Mouse (Mus musculus): ENCODE data around the gene Bpgm.

Gene Bpgm

DNA sequence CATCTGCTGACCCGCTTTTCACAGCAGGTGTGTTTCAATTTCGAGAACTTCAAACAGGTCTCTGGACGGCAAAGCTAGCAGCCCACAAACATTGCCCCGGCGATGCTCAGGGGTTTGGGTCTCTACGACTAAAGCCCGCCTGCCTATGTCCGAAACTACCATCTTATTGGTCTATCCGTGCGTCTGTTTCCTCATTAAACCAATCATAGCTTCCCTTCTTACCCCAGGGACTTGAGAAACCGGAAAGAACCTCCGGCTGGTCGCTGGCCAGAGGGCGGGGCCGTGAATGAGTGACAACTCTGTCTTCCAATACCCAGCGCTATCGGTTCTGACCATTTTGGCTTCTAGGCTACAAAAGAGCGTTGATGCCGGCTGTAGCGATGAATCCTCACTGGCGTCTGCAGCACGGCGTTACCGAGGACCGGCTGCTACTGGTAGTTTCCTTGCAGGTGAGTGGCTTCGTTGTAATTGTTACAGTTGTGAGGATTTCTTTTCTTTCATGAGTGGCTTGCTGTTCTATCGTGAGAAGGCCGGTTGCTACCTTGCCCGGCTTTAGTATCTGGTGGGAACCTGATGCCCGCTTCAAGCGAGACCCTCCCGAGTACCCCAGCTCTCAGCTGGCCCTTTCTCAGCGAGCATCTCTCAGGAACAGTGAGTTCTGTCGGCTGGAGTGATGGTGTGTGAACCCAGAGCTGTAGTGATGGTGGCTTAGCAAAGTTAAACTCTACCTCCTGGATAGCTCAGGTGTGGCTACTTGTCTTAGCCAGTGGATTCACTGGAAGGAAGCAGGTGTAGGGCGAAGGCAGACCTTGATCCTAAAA lies at the start of gene Bpgm:
Gene Bpgm (plus strand): TSS at position 234 of the 821 bp plus-strand sequence.
- ChIA-PET CTCF (interaction anchor here in 3 of 4 experiments (0.6 to 2.2 kb wide), 9 partner anchors 19 to 446 kb away, joined by 3 to 9 read pairs (median 5); partner anchors contain the start of gene Cyren (in 1 of the 3)), POLR2A (interaction anchor here (0.5 to 3.1 kb wide), 58 partner anchors 9 to 512 kb away, joined by 3 to 13 read pairs (median 3); partner anchors contain the start of genes Agbl3 (in 2 of the 4), Akr1b8 (in 1 of the 4), Slc23a4 (in 1 of the 4) and Tmem140 (in 1 of the 4))

DNA sequence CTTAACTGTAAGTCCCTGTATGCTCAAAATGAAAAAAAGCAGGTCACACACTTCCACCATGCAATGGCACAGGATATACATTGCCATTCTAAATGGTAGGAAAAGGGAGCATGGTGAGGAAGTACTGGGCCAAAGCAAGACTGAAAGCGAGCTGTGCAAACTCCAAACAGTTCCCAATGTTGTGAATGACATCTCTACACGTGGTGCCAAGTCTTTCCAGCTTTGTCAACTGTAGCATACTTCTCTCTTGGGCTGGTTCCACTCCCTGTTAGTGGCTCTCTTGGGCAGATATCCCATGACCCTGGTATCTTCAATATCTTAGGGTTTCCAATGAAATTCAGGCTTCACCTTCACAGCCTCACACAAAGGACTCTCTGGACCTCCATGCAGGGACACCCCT lies 37.0 kb upstream of the Bpgm start:
- ChIA-PET CTCF (interaction anchor here in 1 of 4 experiments (0.6 kb wide), 1 partner anchor 145 kb away, joined by 3 read pairs; no protein-coding TSS in a partner anchor), POLR2A (no interaction called here)

DNA sequence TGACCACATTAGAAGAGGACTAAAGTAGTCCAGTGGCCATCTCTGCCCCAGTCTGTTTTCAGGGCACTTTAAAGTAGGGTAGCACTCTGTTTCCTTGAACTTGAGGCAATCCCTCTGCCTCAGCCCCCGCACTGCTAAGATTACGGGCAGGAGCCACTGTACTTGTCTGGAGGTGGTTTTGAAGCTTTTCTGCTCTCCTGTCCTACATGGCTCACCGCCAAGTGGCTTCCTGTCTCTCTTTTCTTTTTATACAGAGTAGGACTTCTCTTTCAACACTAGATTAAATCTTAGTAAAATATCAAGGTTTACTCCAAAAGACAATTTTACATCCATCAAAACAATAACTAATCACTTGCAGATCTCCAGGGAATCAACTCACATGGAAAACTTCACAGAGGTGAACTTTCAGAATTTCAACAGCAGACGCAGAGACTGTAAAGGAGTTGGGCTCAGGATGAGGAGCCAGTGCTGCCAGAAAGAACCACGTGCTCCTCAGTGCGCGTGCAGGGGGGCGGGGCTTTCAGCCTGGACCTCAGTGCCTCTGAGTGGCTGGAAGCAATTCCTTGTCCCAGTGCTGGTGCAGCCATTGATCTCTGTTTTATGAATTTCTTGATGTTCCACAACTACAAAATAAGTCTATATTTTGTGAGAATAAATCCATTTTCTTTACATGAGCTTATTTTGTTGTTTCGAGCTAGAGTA lies 34.3 kb upstream of the Bpgm start:
- ChIA-PET POLR2A (interaction anchor here in 2 of 4 experiments (0.6 to 0.9 kb wide), 2 partner anchors 27 to 56 kb away, joined by 3 to 6 read pairs; no protein-coding TSS in a partner anchor), CTCF (interaction anchor here in 1 of 4 experiments (0.7 kb wide), 1 partner anchor 88 kb away, joined by 3 read pairs; no protein-coding TSS in a partner anchor)

DNA sequence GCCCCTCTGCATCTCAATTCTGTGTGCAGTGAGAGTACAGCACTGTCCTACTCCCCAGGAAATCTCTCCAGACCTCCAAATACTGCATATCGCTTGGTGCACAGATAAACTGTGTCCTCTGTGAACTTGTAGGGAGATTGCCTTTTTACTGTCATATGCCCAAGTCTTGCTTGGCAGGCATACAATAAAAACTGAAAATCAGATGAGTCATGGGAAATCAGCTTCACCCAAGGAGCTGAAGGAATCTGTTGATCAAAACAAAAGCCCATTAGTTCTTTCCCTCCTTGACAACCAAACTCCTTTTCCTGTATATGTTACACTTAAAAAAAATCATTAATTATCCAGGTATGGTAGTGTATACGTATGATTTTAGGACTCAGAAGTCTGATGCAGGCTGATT lies 32.2 kb upstream of the Bpgm start:
- ChIA-PET CTCF (no interaction called here), POLR2A (no interaction called here)

DNA sequence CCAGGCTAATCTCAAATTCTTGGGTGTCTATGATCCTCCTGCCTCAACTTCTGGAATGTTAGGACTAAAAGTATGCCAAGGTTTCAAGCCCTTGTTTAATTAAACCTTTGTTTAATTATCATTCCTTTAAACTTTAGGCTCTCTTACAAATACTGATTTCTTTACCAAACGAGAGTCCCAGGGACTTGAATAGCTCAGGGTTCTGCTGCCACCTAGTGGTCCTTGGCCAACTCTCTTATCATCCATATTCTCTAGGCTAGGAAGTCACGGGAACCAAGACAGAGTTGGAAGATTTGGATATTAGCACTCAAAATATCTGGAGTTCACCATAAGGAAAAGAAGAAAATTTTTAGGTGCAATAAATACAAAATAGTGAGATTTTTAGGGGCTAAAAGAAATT lies 28.0 kb upstream of the Bpgm start:
- ChIA-PET CTCF (interaction anchor here in 3 of 4 experiments (0.5 to 2.1 kb wide), 9 partner anchors 18 to 1910 kb away, joined by 3 to 12 read pairs (median 4); no protein-coding TSS in a partner anchor), POLR2A (interaction anchor here in 1 of 4 experiments (0.6 to 0.7 kb wide), 2 partner anchors 50 to 234 kb away, joined by 7 to 8 read pairs; no protein-coding TSS in a partner anchor)

DNA sequence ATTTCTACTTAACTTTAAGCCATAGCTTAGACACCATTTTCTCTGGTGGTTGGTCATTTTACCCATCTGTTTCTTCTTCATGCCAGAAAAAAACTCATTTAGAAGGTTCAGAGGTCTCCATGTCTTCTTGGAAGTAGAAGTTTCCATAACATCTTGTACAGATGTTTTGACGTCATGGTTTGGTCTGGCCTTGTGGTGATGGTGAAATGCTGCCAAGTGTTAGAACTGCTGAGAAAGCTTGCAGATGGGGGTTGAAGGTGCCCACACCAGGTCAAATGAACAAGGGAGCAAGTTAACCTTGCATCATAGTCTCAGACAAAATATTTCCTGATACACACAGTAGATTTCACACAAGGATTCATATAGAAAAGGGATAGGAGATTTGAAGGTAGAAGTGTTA lies 27.3 kb upstream of the Bpgm start:
- CTCF ChIA-PET, result interaction anchor here in 1 of 4 experiments (2.1 kb wide), 1 partner anchor 156 kb away, joined by 12 read pairs; no protein-coding TSS in a partner anchor

DNA sequence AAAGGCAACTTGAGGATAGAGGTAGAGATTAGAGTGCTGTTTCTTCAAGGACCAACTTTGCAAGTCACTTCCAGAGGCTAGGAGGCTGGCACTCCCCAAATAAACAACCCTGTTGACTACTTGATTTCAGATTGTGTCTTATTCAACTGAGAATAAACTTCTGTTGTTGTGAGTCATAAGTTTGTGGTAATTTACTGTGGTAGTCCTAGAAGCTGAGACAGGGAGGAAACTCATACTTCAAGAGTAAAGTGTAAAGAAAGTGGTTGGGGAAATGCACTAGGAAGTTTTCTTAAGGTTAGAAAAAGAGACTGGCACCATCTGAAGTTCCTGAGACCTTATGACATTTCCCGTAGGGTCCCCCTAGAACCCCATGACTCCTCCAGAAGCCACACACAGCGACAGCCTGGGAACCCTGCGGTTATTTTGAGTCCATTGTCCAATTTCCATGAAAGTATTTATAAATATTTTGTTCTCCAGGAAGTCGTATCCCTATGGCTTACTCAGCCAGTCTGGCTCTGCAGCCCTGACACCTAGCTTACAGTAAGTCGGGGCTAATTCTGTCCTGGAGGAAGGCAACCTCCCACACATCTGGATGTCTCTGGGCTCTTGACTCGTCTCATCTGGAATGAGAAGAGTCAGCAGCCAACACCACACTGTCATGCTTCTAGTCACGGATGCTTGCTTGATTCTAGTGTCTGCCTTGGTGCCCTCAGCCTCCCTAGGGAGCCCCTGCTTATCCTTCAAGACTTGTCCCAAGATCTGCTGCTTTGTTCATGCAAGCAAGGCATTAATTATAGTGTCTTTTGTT lies 22.8 kb upstream of the Bpgm start:
- ChIA-PET CTCF (interaction anchor here in 2 of 4 experiments (0.7 to 1.3 kb wide), 2 partner anchors 307 to 368 kb away, joined by 3 to 4 read pairs; no protein-coding TSS in a partner anchor), POLR2A (no interaction called here)

More for the DNA sequence above, 27.3 kb upstream of the Bpgm start:
- POLR2A ChIA-PET, result no interaction called here

DNA sequence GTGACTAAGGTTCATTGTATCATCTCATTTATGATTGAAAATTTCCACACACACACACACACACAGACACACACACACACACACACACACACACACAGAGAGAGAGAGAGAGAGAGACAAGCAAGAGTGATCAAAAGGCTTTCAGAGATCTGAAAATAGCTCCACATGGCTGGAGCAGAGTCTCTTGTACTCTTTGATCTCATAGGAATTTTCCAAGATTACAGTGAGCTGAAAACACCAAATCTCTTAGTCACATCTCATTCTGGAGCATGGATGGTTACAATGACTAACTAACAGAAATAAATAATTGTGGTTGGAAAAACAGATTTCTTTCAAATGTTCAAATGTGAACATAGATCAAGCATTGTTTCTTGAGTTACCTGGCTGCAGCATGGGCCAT lies 16.6 kb upstream of the Bpgm start:
- ChIA-PET CTCF (interaction anchor here in 2 of 4 experiments (0.7 kb wide), 2 partner anchors 14 to 1285 kb away, joined by 3 to 5 read pairs; no protein-coding TSS in a partner anchor), POLR2A (interaction anchor here in 1 of 4 experiments (1.2 kb wide), 1 partner anchor 17 kb away, joined by 3 read pairs; the partner anchor contains the start of gene Bpgm)

DNA sequence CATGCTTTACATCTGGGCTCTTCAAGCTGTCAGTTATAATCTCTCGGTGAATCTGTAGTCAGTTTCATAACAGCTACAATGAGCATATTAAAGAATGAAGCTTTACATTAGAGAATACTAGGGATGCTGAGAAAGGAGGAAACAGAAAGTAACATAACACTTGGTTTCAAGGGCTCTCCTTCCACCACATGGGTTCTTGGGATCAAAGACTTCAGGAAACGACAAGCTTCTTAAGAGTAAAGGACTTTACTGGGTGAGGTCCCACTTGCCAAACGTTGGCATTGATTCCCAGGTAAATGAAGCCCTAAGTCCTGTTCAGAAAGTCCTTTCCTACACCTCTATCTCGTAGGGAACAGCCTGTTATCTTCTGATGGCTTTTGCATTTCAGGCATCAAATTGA lies 15.4 kb upstream of the Bpgm start:
- ChIA-PET CTCF (interaction anchor here in 1 of 4 experiments (0.6 kb wide), 1 partner anchor 293 kb away, joined by 3 read pairs; no protein-coding TSS in a partner anchor), POLR2A (interaction anchor here in 1 of 4 experiments (0.6 kb wide), 1 partner anchor 9 kb away, joined by 4 read pairs; no protein-coding TSS in a partner anchor)

DNA sequence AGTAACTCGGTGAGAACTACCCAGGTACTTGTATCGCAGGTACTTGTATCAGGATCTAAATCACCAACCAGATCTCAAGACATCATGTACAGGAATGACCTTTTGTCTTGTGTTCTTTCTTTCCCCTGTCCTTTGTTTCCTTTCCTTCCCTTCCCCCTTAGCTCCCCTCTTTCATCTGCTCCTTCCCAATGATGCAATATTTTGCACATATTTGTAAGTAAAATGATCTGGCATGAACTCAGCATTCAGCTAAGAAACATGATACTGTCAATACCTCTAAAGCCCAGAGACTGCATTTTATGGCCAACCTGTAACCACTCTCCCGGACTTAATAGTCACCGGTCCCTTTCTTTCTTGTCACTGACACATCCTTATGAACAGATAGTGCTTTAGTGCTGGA lies 12.4 kb upstream of the Bpgm start:
- ChIA-PET POLR2A (interaction anchor here in 2 of 4 experiments (0.6 to 1.5 kb wide), 3 partner anchors 12 to 304 kb away, joined by 3 to 5 read pairs (median 4); partner anchors contain the start of gene Bpgm (in 1 of the 2)), CTCF (interaction anchor here in 1 of 4 experiments (0.6 kb wide), 1 partner anchor 186 kb away, joined by 4 read pairs; no protein-coding TSS in a partner anchor)

DNA sequence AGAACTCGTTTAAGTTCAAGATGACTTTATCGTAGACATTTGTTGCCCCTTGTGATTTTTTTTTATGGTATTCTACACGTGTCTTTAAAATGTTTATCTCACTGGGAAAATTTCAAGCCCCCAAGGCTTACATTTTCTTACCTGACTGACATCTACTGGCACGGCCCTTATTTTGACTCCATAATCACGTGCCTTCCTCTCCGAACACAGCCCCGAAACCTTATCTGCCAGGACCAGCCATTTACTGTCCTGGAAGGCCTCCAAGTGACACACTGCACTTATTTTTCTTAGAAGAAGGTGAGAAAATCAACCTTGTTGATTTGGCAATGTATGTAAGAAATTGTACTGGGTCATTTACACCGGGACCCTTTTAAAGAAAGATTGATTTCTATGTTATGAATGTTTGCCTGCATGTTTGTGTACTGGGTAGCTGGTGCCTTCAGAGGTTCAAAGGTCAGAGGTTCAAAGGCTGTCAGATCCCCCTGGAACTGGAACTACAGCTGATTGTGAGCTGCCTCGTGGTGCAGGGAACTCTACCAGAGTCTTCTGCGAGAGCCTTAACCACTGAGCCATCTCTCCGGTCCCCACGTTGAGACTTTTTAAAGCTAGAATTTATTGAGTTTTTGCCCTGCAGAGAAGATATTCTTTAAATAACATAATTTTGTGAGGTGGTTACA lies 4.4 kb upstream of the Bpgm start:
- ChIA-PET POLR2A (interaction anchor here in 1 of 4 experiments (1.0 kb wide), 1 partner anchor 11 kb away, joined by 3 read pairs; no protein-coding TSS in a partner anchor), CTCF (interaction anchor here in 2 of 4 experiments (0.7 to 1.2 kb wide), 2 partner anchors 77 to 283 kb away, joined by 4 to 5 read pairs; no protein-coding TSS in a partner anchor)

DNA sequence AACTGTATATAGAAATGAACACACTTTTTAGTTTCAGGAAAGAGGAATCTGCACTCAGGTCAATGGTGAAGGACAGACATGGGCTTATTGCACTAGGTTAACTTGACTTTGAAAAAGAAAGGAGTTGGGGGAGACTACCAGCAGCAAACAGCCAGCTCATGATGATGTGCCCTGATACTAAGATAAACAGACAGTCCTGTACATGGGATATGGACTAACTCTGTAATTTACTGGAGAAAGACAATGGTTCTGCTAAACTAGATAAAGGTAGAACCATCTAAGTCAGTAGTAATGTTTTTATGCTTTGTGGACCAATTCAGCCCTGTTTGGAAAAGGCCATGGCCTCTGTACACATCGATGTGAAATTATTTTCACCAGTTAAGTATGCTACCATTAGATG lies 2.7 kb upstream of the Bpgm start:
- CTCF ChIA-PET, result interaction anchor here in 1 of 4 experiments (0.7 to 1.0 kb wide), 2 partner anchors 14 to 49 kb away, joined by 4 to 5 read pairs; no protein-coding TSS in a partner anchor
- POLR2A ChIA-PET, result interaction anchor here in 1 of 4 experiments (3.1 kb wide), 1 partner anchor 13 kb away, joined by 13 read pairs; no protein-coding TSS in a partner anchor

DNA sequence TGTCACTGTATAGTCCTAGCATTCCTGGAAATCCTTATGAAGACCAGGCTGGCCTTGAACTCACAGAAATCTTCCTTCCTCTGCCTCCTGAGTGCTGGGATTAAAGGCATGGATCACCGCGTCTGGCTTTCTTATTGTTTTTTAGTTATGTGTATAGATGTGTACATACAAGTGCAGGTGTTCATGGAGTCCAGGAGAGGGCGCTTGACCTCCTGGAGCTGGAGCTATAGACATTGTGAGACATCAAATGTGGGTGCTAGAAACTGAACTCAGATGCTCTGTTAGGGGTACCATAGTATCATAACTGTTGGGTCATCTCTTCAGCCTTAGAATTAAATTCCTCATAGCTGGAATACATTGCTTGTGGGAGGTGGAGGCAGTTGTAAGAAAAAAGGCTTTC lies 2.0 kb upstream of the Bpgm start:
- CTCF ChIA-PET, result interaction anchor here in 3 of 4 experiments (0.6 to 1.1 kb wide), 7 partner anchors 14 to 448 kb away, joined by 3 to 5 read pairs (median 3); no protein-coding TSS in a partner anchor
- POLR2A ChIA-PET, result interaction anchor here in 1 of 4 experiments (3.1 kb wide), 1 partner anchor 13 kb away, joined by 13 read pairs; no protein-coding TSS in a partner anchor

DNA sequence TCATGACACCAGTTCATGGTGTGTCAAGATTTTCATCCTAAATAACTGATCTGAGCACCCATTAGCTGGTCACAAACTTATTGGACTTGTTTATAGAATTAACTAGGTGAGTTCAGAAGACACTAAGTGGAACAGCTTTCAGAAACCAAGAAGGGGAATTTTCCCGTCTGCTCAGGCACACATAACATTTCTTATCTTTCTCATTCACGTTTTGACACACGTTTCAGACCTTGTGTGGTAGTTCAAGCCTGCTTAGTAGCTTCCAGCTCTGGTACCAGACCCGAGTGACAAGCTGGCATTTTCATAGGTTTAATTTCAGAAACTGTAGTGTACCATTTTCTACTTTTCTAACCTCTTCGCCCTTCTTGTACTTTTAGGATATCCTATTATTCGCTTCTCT lies 616 bp upstream of the Bpgm start:
- POLR2A ChIA-PET, result interaction anchor here (0.5 to 3.1 kb wide), 57 partner anchors 8 to 464 kb away, joined by 3 to 13 read pairs (median 3); partner anchors contain the start of genes Agbl3 (in 2 of the 4), Akr1b8 (in 1 of the 4), Tmem140 (in 1 of the 4) and Wdr91 (in 1 of the 4)
- CTCF ChIA-PET, result interaction anchor here in 3 of 4 experiments (0.5 to 2.2 kb wide), 11 partner anchors 9 to 447 kb away, joined by 3 to 9 read pairs (median 5); partner anchors contain the start of gene Cyren (in 1 of the 3)

DNA sequence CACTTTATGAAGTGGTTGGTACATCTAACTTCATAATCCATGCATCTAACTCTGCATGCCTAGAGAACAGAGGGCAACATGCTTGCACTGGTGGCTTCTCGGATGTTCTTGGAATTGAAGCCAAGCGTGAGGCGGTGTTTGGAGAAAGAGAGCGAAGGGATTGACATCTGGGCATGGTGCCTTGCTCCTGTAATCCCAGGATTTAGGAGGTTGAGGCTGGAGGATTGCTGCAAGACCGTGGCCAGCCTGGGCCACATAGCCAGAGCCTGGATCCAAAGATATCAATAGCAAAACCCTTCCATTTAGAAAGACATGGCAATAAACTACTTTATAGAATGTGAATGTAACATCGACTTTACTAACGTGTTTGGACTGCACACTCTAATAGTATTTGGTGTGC lies 2.0 kb downstream of the Bpgm start:
- ChIA-PET POLR2A (interaction anchor here in 1 of 4 experiments (1.0 to 1.2 kb wide), 2 partner anchors 10 to 302 kb away, joined by 3 to 5 read pairs; partner anchors contain the start of gene Agbl3), CTCF (no interaction called here)

DNA sequence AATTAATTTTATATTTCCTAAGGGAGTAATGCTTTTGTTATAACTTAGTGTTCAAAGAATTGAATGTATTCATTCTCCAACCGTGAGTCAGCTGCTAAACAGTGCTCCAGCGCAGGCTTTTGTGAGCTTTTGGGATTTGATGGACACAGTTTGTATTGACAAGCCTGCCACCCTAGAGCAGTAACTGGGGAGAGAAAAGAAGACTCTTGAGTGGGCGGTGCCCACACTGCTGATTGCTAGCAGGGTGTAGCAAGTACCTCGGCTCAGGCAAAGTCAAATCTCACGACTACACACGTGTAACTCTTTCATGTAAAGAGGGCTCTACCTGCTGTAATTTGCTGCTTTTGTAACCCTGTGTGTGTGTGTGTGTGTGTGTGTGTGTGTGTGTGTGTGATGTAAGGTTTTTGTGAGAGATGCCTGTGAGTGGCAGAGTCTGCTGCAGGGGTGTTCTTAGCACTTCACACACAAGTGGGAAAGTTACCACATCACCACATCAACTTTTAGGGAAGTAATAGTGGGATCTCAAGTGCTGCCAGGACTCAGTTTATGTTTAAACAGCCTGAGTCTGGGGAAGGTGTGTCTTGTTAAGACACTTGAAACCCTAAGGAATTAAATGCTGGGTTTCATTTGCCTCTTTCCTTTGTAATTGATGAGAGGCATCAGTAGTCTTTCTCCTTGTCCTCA lies 2.8 kb downstream of the Bpgm start:
- CTCF ChIA-PET, result no interaction called here
- POLR2A ChIA-PET, result interaction anchor here in 1 of 4 experiments (1.0 to 1.2 kb wide), 2 partner anchors 9 to 301 kb away, joined by 3 to 5 read pairs; partner anchors contain the start of gene Agbl3

Measured in embryonic stem cell, embryonic (primary cell).